Mouse (Mus musculus) gastrocnemius, adult 2 months (tissue): ENCODE data around the gene B4galt3. TPM values are rescaled to one million over a fixed set of nuclear protein-coding genes. Genes with fewer than 3 reads are reported as not detected.

Experiments used
- DNase-seq: peaks from one replicate; pipeline ENCODE4 v3.0.0; 2022
- H3K27ac ChIP-seq: fragments of 200-600 bp; 2 replicates; pipeline ENCODE4 v1.8.1; 2022; ENCODE audit warnings: mild to moderate bottlenecking
- H3K4me3 ChIP-seq: fragments of 200-600 bp; 2 replicates; pipeline ENCODE4 v1.8.1; 2022; ENCODE audit warnings: mild to moderate bottlenecking, moderate library complexity
- CTCF ChIP-seq: fragments of 200-600 bp; IDR thresholded peaks from 2 replicates; pipeline ENCODE4 v1.8.1; 2022; ENCODE audit warnings: antibody characterized with exemption, mild to moderate bottlenecking, moderate library complexity
- intact Hi-C: fragments of 180-260 bp; cut with DNase I; formaldehyde crosslinking; loops from one replicate; pipeline ENCODE4 v1.15.1; 2025
- long read RNA-seq, 2 experiments: library from polyadenylated mRNA; stranded (forward); transcript quantifications; one replicate each; pipeline ENCODE4 v2.0.0; 2021
- total RNA-seq, 2 experiments: library from RNA; stranded (reverse); gene quantifications; 2 replicates each; pipeline ENCODE4 v1.2.3; 2021

Gene B4galt3
- 10 to 100 TPM; 12.1 to 12.5 TPM for total RNA-seq
- long read RNA-seq, experiment 1, partial matches to known transcripts: 0 of 8 reads
- long read RNA-seq, experiment 1, other reads (novel, unspliced or antisense): 5 of 8 reads
- long read RNA-seq, experiment 2, partial matches to known transcripts: 2 of 9 reads
- long read RNA-seq, experiment 2, other reads (novel, unspliced or antisense): 3 of 9 reads

DNA sequence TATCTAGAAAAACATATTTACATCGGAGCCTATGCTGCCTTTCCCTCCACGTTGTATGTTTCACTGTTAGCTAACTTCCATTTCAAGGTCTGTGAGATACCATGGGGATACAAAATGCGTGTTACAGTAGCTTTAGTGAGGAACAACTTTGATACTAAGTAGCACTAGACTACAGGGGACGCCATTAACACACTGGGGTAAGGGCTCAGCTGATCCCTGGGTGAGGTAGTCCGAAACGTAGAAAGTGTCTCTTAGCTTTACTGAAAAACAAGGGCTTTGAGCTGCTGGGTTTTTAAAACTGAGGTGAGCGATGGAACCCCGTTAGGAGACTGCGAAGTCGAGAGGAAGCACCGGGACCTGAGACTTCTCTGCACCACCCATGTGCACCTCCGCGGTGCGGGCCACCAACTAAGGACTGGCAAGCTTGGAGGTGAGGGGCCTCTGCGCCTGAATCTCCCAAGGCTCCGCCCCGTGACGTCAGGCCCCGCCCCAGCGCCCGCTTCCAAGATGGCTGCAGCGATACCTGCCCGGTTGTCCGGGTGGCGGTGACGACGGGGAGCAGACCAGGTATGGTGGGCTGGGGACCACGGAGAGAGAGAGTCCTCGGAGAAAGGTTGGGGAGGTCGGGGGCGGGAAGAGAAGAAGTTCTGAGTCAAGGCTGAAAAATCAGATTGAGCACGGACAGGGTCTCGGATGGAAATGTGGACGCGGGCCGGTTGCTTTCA, at the start of gene B4galt3:
Gene B4galt3, plus strand, starts transcription at position 481 of the 725 bp plus-strand sequence.
- TF ChIP-seq CTCF: no peak
- intact Hi-C loops: loop anchor here (2.0 kb wide), 1 partner anchor 17 kb away; the partner anchor contains the start of gene Usp21

GRCm38 (mm10) chr1:171220871-171221270, 49.3 kb upstream of the B4galt3 start:
- intact Hi-C loops: loop anchor here (1.0 kb wide), 1 partner anchor 57 kb away; no protein-coding TSS in a partner anchor
- peak overlapping the region; percentile 88 for H3K4me3 ChIP-seq
- TF ChIP-seq CTCF: peak; percentile 87
- H3K27ac ChIP-seq: peak overlapping the region; percentile 95; the same call in 1 of the 2 replicates
- DNase-seq: peak; percentile 87

More for the DNA sequence above, at the start of gene B4galt3:
- Histone ChIP-seq H3K27ac (peak within 1 kb of the TSS; percentile 92), H3K4me3 (peak within 1 kb of the TSS; percentile 83)
- DNase-seq: peak; percentile 97

DNA sequence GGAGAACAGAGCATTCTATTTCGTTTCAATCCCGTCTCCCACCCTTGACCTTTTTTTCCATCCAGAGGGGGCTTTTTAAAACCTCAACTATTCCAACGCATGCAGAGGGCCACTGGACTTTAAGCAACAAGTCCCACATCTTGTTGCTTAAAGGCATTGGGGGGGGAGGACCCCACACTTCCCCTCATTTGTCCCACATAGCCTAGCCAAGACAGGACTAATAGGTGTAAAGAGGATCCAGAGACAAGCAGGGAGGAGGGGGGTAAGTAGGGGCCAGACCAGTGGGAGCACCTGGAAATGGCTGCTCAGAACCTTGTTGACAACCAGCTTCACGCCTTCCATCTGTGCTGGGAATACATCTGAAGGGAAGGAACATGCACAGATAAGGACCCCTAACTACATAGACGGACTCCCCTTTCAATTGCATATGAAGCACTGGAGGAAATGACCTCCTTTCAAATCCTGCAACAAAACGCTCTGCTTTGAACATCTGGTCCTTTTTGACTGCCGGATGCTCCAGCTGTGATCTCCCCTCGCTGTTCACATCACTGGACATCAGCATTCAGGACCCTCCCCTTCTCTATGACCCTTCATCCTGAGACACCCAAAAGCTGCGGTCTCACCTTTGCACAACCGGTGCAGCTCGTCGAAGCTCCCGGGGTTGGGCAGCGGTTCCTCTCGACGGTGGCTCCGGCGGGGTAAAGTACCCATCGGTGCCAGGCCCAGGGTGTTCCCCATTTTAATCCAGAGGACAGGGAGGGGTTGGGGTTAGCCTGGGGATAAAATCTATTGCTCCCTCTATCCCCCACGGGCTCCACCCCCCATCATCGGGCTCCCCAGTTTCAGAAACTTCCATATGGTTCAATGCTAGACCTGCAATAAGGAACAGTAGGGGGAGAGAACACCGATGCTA, 48.6 kb upstream of the B4galt3 start:
- intact Hi-C loops: loop anchor here (1.0 to 2.0 kb wide), 4 partner anchors 17 to 105 kb away; no protein-coding TSS in a partner anchor
- DNase-seq: peak; percentile 41
- TF ChIP-seq CTCF: no peak
- Histone ChIP-seq H3K4me3 (peak overlapping the region; percentile 88), H3K27ac (peak overlapping the region; percentile 95)

GRCm38 (mm10) chr1:171222238-171223155, 47.6 kb upstream of the B4galt3 start, which contains the start of gene Tomm40l:
Gene Tomm40l, minus strand, starts transcription at chr1:171222514.
- peak within 1 kb of the TSS; percentile 95 for H3K27ac ChIP-seq
- TF ChIP-seq CTCF: peak; percentile 83
- peak within 1 kb of the TSS; percentile 88 for H3K4me3 ChIP-seq
- peak; percentile 95 for DNase-seq
- intact Hi-C loops: loop anchor here (1.0 to 2.0 kb wide), 4 partner anchors 16 to 106 kb away; no protein-coding TSS in a partner anchor

GRCm38 (mm10) chr1:171223168-171223567, 47.0 kb upstream of the B4galt3 start:
- TF ChIP-seq CTCF: no peak
- H3K4me3 ChIP-seq: peak overlapping the region; percentile 78
- H3K27ac ChIP-seq: peak overlapping the region; percentile 95
- no peak for DNase-seq
- intact Hi-C loops: loop anchor here (2.0 kb wide), 2 partner anchors 16 to 34 kb away; no protein-coding TSS in a partner anchor

DNA sequence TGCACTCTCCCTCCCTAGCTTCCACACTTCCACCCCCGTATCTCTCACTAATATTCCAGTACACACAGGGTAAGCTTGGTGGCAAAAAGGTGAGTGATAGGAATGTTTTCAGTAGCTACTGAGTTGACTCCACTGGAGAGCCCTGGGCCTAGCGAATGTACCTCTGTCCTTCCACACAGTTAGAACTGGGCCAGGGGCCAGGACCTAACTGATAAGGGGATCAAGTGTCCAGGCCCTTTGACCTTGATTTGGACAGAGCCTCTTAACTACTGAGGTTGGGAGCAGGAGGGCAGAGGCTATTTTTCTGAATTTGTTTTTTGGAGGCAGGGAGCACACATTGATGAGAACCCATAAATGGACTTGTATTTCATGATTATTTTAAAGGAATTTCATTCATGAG, 46.3 kb upstream of the B4galt3 start:
- no peak for DNase-seq
- intact Hi-C loops: loop anchor here (2.0 kb wide), 2 partner anchors 15 to 33 kb away; no protein-coding TSS in a partner anchor
- Histone ChIP-seq H3K4me3 (no peak overlapping the region), H3K27ac (peak overlapping the region; percentile 35)
- TF ChIP-seq CTCF: no peak

GRCm38 (mm10) chr1:171224857-171225256, 45.3 kb upstream of the B4galt3 start, which contains the start of gene Apoa2:
Gene Apoa2, plus strand, starts transcription at chr1:171225054.
- intact Hi-C loops: no loop called here
- Histone ChIP-seq H3K4me3 (no peak within 1 kb of the TSS), H3K27ac (peak within 1 kb of the TSS; percentile 35; the same call in 1 of the 2 replicates)
- TF ChIP-seq CTCF: no peak
- no peak for DNase-seq

- TF ChIP-seq CTCF: no peak
- no peak overlapping the region for H3K27ac ChIP-seq
- DNase-seq: no peak
- intact Hi-C loops: no loop called here
- H3K4me3 ChIP-seq: no peak overlapping the region
Observed at GRCm38 (mm10) chr1:171226780-171227179, 43.3 kb upstream of the B4galt3 start.

GRCm38 (mm10) chr1:171227879-171228278, 42.2 kb upstream of the B4galt3 start:
- intact Hi-C loops: no loop called here
- Histone ChIP-seq H3K4me3 (no peak overlapping the region), H3K27ac (no peak overlapping the region)
- no peak for TF ChIP-seq CTCF
- DNase-seq: no peak

GRCm38 (mm10) chr1:171229750-171230149, 40.4 kb upstream of the B4galt3 start:
- no peak for TF ChIP-seq CTCF
- Histone ChIP-seq H3K4me3 (no peak overlapping the region), H3K27ac (no peak overlapping the region)
- no peak for DNase-seq
- intact Hi-C loops: no loop called here

DNA sequence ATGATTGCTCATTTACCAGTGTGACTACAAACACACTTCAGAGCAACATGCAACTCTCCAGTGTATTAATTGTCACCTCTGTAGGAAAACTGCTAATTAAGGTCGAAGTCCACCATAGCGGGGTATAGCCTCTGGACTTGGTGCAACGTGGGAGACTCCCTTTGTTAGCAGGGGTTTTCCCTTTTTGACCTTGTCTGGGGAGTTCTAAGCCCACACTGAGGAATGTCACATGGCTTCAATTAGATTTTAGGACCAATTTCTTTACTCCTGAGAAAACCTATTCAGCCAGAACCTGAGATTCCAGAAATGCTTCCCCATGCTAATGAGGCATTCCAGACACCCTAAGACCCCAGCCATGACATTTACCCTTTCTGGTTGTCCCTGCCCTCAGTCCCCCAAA, 39.9 kb upstream of the B4galt3 start:
- H3K4me3 ChIP-seq: no peak overlapping the region
- no peak for TF ChIP-seq CTCF
- no peak for DNase-seq
- no peak overlapping the region for H3K27ac ChIP-seq
- intact Hi-C loops: no loop called here
